Mouse (Mus musculus): ENCODE measurements at regions not wholly inside any gene's neighbourhood (a gene's known extent, or its start where the extent isn't known, plus 50 kb on each side); places are given as distances from the start of the nearest gene placed in this dataset.

DNA sequence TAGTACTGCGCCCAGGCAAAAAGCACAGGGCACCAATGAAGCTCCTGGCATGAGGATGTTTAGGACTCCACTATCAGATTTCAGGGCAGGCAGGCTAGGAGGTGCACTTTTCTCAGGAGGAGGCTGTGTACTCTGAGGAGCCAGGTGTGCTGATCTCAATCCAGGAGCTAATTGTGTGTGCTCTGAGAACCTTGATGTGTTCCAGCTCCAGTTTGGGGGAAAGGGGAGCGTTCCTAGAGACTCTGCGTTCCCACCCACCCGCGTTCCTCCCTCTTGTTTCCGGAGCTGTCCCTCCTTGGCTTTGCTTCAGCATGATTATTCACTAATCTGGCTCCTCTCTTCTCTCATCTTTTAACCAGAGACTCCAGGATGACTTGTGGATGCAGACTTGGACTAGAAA, 195.2 kb downstream of the Icos start:
- DNase-seq (ENCODE audit: low spot score in 2 of 2) = no peak

DNA sequence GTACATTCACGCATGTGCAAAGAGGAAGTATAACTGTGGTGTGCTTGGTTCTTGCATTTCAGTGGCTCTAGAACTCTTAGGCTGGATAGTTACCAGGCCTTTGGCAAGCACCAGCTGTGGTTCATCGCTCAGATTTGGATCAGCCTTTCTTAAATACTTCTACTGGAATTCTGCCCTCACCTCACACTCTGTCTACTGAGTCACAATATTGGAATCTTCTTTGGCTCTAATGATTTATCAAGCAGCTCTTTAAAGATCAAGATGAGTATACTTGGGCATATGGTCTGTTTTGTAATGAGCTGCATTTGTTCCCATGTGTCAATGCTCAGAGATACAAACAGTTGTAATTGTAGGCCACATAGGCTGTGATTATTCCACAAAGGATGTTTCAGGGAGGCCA, 197.5 kb downstream of the Icos start:
- DNase-seq (ENCODE audit: low spot score in 2 of 2) = no peak

DNA sequence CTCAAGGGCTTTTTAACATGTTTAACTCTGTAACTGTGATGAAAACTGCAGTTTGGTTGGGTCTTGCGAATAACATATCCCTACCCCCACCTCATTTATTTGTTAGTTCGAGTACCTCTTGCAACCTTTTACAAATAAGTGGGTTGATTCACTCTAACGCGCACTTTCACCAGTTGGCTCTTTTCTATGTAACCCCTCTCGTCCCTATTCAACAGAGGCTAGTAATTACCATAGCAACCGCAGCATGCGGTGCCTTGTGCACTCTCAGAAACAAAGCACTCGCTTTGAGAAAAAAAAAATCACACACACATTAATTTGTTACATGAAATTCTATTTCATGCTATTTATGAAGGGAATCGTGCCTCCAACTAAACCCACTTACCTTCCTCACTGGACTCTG, 201.7 kb downstream of the Icos start:
- DNase-seq (ENCODE audit: low spot score in 2 of 2) = no peak

DNA sequence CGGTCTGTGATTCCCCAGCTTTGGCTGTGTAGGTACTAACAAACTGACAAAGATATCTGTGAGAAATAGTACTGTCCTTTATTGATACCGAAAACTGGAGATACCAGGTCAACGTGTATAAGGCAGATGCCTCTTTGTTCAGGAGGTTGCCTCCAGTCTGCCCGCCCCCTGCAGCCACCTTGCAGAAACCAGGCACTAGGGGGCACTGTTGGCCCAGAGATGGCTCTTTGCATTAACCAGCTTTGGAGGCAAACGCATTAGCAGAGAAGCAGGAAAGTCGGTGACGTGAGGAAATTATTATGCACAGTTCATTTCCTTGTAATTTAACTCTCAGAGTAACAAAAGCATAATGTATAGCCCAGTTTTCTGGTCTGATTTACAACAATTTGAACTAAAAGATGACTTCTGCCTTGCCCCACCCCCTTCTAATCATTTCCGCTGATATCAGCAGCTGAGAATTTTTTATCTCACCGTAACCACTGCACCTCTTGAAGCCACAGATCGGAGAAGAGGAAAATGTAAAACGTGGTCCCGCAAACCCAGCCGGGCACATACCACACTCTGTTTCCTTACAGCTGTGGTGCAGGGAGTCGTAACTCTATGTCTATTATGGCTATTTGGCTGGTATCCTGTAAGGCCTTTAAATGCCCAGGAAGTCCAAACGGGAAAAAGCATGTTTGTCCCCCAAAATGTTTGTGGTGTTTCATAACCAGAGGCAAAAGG, 203.5 kb downstream of the Icos start:
- DNase-seq (ENCODE audit: low spot score in 2 of 2) = peak; percentile 89 to 91

DNA sequence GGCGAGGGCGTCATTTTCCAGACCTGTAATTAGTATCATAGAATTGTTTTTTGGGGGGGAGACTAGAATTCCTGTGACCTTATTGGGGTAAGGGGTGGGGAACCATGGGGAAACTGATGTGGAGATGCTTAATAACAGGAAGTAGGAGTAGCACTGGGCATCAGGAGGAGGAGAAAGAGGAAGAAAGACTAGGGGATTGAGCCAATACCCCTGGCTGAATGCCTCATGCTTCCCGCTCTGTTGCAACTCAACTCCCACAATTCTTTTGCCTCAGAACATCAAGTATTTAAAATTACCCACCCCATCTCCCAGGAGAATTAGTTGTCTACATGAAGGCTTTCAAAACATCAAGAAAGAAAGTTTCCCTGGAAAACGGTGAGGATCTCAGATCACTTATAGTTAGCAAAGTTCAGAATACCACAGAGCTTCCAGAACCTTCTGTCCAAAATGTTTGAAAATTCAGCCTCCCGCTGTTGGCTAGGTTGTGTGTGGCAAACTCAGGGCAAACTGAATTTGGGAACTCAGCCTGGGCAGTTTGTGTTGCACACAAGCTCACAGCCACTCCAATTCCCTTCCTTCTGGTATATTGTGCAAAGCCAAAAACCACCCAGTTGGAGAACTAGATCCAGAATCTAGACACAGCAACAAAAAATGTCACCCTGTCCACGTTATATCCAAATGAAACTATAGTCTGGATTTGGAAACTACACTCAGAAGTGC, 209.8 kb downstream of the Icos start:
- DNase-seq (ENCODE audit: low spot score in 2 of 2) = no peak

DNA sequence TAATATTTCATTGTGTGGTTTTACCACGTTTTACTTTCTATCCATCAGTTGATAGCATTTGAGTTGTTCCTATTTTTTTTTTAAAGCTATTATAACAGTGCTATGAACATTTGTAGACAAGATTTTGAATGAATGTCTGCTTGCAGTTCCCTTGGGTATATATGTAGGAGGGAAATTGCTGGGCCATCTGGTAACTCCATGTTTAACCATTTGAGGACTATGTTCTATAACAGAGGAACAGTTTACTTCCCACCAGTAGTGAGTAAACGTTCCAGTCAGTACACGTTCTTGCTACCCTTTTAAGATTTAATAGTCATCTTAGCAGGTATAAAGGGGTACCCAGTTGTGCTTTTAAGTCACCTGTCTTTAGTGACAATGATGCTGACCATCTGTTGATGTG, 213.2 kb downstream of the Icos start:
- no peak for DNase-seq (ENCODE audit: low spot score in 2 of 2)

DNA sequence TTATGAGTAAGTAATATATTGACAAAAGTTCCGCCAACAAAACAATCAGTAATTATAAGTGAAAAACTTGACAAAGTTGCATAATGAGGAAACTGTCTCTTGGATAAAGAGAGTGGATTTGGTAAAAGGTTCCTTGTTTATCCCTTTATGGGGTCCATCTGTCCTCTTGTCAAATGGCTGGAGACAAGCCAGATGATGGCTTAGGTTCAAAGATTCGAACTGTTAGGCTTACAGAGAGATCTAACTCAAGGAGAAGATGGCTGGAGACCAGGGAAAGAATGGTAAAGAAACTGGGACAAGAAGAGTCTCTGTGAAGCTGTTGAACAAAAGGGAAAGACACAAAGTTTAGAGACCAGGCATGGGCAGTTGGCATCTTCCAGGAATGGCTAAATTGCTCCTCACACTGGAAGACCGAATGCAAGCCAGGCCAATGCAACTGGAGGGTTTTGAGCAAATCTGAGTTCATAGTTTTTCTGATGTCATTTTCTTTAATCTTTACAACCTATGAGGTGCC, 220.9 kb downstream of the Icos start:
- no peak for DNase-seq (ENCODE audit: low spot score in 2 of 2)

DNA sequence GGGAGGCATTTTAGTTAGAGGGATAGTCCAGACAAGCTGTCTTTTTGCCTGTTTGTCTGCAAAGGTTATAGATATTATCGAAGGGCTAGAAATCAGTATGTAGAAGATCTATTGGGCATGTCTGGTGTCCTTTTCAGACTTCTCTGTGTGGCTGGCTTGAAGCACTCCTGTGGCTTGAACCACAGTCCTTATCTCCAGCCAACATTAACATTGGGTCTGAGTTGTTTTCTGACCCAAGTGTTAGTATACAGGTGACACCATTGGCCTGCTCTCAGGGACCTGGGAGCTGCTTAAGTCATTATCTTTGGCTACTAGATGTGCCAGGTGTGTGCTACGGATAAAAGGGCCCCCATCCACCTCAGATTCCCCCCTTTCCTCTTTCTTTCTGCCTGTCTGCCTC, 223.3 kb downstream of the Icos start:
- no peak for DNase-seq (ENCODE audit: low spot score in 2 of 2)

DNA sequence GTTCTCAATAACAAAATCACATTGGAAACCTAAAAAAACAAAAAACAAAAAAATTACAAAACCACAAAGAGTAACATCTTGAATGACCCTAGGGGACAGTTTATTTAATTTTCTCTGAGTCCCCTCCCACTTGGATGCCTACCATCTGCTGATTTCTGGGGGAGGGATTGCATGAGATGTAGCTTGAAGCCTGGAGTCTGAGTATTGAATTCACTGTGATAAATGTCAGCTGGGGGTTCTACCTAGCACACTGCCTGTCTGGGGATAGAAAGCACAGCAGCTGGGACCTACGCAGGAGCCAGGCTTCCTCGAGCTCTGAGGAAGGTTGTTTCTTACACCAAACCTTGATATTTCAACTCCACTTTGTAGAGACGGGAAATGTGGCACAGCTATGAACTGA, 224.4 kb downstream of the Icos start:
- no peak for DNase-seq (ENCODE audit: low spot score in 2 of 2)

DNA sequence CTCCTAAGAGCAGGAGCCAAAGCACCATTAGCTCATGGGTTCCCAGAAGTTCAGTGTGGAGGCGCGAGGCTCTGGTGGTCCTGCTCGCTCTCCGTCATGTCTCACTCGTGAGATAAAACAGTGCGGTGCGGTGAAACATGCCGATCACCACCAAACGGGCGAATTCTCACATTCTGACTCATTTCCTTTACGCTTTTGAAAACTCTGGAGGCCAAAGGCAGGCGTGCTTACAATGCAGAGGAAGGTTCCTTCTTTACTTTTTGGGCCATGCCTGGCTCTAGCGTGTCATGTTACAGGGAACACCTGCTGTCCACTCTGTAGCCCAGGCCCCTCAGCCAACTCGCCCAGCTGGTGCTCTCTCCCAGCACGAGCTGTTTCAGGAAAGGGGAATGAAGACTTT, 225.4 kb downstream of the Icos start:
- DNase-seq (ENCODE audit: low spot score in 2 of 2) = no peak

DNA sequence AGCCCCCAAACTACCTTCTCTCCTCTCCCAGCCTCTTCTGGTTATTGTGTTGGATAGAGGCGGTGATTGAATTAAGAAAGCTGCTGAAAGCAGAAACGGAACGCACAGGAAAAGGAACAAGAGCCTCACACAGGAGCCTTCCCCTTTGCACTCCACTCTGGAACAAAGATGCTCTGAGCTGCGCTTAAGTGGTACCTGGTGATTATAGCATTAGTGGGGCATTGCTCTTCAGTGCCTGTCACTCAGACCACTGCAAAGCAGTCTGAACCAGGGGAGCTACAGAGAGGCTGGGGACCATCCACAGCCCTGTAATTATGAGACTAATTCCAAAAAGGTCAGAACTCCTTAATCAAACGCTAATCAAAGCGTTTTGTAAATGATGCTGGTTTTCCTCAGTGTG, 225.9 kb downstream of the Icos start:
- DNase-seq (ENCODE audit: low spot score in 2 of 2) = no peak

DNA sequence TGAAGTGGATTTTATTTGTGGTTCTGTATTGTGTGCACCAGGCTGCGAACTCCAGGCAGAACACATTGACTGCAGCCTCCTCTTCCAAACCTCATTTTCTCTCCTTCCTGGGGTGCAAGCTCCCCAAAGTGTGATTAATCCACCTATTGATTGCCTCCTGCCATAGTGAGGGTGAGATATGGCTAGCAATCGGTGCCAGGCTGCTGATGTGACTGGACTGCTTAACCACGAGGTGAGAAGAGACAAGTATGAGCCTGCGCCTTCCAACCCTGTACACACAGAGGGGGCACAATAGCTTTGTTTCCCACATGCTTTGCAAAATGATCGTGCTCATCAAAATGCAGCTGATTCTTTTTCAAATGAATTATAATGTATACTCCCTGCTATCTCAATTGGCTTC, 227.4 kb downstream of the Icos start:
- no peak for DNase-seq (ENCODE audit: low spot score in 2 of 2)

DNA sequence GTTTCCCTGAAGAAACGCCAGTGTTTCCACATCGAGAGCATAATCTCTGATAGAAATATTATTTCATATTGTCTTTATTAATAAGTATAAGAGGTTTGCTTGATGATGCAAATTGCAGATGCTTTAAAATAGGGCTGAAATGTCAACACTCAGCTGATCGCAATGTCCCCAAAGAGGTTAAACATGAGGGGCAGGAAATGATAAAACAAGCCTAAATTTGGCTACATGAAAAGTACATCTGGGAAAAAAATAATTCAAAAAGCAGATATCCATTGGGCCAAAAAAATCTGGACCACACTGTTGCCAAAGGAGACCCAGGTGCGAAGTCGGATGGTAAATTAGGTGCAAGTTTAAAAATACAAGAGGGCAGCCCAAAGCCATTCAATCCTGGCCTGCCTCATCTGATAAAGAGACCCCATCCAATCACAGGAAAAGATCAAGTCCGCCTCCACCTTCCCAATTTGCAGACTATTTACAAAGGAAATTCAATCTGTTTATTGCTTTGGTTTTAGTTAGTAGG, 229.2 kb downstream of the Icos start:
- DNase-seq (ENCODE audit: low spot score in 2 of 2) = no peak

DNA sequence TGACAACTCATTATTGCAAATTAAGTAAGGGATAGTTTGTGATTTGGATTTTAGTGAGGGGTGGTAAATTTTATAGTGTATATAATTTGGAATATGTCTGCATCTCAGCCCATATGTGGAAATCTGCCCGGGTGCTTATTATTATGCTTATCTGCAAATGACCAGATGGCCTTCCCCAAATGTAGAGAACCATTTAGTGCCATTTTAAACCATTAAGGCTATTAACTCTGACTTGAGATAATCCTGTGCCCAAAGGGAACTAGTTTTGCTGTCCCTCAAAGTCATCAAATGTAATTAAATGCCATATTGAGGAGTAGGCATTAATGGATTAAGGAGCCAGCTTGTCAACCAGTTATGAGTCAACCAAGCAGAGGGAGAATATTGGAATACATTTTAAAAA, 230.7 kb downstream of the Icos start:
- no peak for DNase-seq (ENCODE audit: low spot score in 2 of 2)

DNA sequence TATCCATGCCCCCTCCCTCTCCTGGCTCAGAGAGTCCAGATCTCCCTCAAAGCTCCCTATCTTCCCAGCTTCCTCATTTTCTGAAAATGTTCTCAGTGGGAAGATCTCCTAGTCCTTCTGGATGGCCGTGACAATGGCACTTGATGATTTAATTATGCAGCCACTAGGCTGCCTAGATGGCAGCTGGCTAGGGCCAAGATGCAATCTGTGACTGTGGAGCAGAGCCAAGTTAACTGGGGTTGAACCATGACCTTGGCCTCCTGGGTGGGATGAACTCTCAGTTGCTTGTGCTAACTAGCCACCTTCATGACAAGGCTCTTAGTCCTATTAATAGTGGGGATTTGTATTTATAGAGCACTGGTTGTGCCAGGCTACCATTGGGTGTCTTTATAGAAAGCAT, 243.4 kb downstream of the Icos start:
- no peak for DNase-seq (ENCODE audit: low spot score in 2 of 2)

DNA sequence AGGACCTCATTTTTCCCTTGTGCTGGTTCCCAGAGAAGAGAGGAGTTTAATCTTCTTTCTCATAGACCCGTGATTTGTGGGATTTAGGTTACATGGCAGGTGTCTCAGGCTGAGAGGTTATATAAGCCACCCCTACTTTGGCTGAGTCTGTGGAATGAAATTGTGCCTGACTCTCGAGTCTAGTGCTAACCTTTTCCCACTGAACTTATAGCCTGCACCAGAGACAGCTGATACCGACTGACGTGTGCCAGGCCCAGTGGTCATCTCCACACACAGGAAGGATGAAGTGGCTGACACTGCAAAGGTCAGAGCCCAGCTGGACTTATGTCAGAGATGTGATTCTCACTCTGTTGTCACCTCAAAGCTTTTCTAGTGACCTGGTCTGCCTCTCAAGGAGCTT, 251.2 kb downstream of the Icos start:
- DNase-seq (ENCODE audit: low spot score in 2 of 2) = no peak

DNA sequence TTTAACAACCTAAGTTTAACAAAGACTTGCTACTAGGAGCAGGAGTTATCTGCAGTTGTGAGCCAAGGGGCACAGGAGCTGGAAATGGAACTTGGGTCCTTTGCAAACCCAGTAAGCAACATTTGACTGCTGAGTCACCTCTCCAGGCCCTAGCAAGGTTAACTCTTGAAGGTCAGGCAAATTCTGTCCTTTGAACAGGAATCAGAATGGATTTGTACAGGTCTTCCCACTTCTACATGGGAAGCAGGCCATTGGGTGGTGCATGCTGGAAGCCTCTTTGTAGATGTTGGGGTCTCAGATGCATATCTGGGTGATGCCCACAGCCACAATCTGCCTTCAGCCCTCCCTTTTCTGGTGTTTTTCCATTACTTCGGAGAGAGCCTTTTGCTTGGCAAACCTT, 255.3 kb downstream of the Icos start:
- DNase-seq (ENCODE audit: low spot score in 2 of 2) = no peak

DNA sequence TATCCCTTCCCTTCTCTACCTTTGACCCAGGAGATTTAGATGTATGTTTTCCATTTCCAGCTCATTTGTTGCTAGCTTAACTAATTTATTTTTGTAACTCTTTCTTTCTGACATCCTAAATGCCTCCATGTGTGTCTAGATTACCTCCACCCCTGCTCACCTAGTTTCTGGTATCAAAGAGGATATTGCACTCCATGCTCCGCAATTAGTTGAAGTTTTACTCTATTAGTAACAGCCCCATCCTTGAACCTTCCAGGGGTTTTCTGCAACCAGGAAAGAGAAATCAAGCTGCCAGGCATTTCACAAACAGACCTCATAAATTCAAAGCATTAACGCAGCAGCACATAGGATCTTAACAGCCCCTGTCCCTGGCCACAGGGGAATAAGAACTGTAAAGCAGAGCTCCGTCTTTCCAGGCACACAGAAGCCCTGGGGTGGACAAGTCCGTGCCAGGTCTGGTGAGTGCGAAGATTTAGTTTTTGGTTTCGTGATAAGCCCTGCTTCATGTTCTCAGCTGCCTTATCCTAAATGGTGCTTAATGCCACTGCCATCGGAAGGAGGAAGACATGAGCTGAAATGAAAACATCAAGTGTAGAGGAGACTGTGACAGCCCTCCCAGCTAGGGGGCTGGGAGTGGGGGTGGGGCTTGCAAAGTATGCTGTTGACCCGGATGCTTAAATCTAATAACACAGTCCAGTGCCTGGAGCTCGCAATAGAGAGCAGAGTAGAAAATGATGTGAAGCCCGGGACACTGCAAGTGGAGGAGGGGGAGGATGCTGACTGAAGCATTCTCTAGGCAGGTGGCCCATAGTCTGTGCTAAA, 256.0 kb downstream of the Icos start:
- no peak for DNase-seq (ENCODE audit: low spot score in 2 of 2)

DNA sequence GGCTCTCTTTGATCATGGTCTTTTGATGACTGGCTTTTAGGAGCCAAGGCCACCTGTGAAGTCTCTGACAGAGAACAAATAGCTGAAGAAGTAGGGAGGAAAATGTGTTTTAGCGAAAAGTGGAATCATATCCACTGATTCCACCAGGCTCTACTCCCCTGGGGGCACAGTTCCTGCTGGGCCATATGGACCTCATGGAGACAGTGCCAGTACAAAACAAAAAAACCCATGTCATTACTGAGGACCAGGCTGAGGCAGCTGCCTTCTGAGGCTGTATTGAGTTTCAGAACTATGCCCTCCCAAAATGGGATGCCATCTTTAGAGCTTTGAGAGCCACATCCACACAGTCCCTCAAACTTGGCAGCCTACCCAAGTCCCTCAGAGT, 256.6 kb downstream of the Icos start:
- no peak for DNase-seq (ENCODE audit: low spot score in 2 of 2)

DNA sequence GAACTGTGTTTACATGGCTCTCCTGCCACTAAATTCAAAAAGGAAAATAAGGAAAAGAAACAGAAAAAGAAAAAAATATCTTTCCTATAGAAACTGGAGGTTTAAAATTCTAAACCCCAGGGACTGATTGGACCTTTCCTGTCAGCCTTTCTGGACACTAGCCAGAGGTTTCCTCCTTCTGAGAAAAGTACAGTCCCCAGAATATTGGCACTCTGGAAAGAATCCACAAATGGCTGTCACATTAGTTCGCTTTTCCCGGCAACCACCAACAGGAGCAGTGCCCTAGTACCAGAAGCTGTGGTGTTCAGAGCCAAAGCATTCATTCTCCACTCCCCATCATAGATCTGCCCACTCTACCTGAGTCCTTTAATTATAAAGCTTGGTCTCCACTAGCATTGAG, 258.8 kb downstream of the Icos start:
- no peak for DNase-seq (ENCODE audit: low spot score in 2 of 2)

DNA sequence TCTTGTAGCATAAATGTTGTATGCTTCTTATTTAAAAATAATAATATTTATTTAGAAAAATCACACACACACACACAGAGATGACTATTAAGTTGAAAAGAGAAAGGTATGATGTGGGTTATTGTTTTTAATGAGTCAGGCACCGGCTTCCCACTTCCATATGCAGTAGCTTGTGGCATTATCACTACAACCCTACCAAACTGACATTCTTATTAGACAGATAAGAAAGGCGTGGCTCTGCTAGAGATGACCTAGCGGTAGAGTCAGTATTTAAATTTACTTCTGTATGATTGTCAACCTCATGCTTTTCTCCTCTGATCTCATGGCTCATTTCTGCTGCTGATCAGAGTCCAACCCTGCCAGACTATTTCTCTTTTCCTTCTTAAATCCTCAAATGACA, 260.9 kb downstream of the Icos start:
- no peak for DNase-seq (ENCODE audit: low spot score in 2 of 2)

DNA sequence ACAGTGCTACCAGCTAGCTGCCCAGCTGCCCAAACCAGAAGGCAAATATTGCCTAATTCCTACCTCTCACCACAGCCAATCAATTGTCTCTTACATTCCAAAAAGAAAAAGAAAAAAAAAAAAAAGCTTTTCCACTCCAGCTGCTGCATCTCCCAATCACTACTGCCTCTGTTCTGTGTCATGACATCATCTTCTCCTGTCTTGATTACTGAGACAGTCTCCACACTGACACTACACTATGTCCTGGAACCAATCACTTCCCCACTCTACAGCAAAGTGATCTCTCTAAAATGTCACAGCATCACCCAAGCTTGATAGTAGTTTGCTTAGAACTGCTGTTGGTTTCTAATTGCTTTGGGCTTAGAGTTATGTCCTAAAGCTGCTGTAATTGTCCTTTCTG, 279.8 kb downstream of the Icos start:
- no peak for DNase-seq (ENCODE audit: low spot score in 2 of 2)

DNA sequence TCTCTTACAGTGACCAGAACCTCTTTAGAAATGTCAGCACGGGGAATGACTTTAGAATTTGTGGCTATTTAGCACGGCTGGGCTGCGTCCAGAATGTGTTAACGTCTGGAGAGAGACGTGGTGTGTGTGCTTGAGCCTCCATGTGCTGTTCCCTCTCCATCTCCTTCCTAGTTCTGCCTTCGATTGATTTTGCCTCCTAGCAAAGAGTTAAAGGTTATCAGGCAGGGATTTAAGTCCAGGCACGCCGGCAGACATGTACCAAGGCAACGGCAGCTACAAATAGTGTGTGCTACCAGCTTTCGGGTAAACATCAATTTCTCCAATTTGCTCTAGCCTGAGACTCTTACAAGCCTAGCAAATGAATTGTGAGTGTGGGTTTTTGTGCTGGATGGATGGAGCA, 285.7 kb downstream of the Icos start:
- no peak for DNase-seq (ENCODE audit: low spot score in 2 of 2)
